Mouse (Mus musculus) neural tube, embryonic 11.5 days (tissue): ENCODE measurements at regions not wholly inside any gene's neighbourhood (a gene's known extent, or its start where the extent isn't known, plus 50 kb on each side); places are given as distances from the start of the nearest gene placed in this dataset.

ENCODE experiments used
- ATAC-seq: fragments of 200-750 bp; cut with Nextera tagmentation; 2 replicates; pipeline ENCODE4 v1.8.0; 2017; ENCODE audit warnings: moderate number of reproducible peaks, mild to moderate bottlenecking, moderate TSS enrichment, moderate library complexity; ENCODE audit not compliant: insufficient read depth, low FRiP score, low TSS enrichment
- DNase-seq: peaks from one replicate; pipeline ENCODE4 v3.0.0-alpha.2; 2015; ENCODE audit warnings: low spot score
- H3K27ac ChIP-seq: fragments of 300-500 bp; sonication (generic); 2 replicates; pipeline ENCODE4 v1.5.1; 2014; ENCODE audit warnings: low read depth, mild to moderate bottlenecking, low read length
- H3K27me3 ChIP-seq: fragments of 300-500 bp; sonication (generic); 2 replicates; pipeline ENCODE4 v1.6.1; 2014; ENCODE audit warnings: mild to moderate bottlenecking, low read length, mixed read lengths; ENCODE audit not compliant: control insufficient read depth, insufficient read depth
- H3K36me3 ChIP-seq: fragments of 300-500 bp; sonication (generic); 2 replicates; pipeline ENCODE4 v1.6.1; 2014; ENCODE audit warnings: mild to moderate bottlenecking, low read length, moderate library complexity, mixed read lengths; ENCODE audit not compliant: control insufficient read depth, insufficient read depth
- H3K4me1 ChIP-seq: fragments of 300-500 bp; sonication (generic); 2 replicates; pipeline ENCODE4 v1.6.1; 2014; ENCODE audit warnings: low read length, mixed read lengths; ENCODE audit not compliant: control insufficient read depth, insufficient read depth
- H3K4me2 ChIP-seq: fragments of 300-500 bp; sonication (generic); 2 replicates; pipeline ENCODE4 v1.6.1; 2014; ENCODE audit warnings: low read depth, mild to moderate bottlenecking, moderate library complexity
- H3K4me3 ChIP-seq: fragments of 300-500 bp; sonication (generic); 2 replicates; pipeline ENCODE4 v1.5.1; 2014; ENCODE audit warnings: low read depth, low read length
- H3K9ac ChIP-seq: fragments of 300-500 bp; sonication (generic); 2 replicates; pipeline ENCODE4 v1.6.1; 2014; ENCODE audit warnings: mild to moderate bottlenecking, low read length
- H3K9me3 ChIP-seq: fragments of 300-500 bp; sonication (generic); 2 replicates; pipeline ENCODE4 v1.6.1; 2016; ENCODE audit warnings: low read length; ENCODE audit not compliant: control insufficient read depth
- WGBS: fragments of 180-500 bp; shearing (Covaris S2); extraction: QIAGEN DNeasy Blood & Tissue Kit; methylation state at CpG from one replicate; pipeline ENCODE4 v1.1.7; 2014; 5-methylcytosine and 5-hydroxymethylcytosine counted together

GRCm38 (mm10) chr9:68122266-68122665 is 282.1 kb downstream of the Vps13c start:
- H3K4me3 ChIP-seq: no peak overlapping the region
- H3K27me3 ChIP-seq: no peaks in the 10 kb centered on the region
- no peak overlapping the region for H3K27ac ChIP-seq
- H3K4me1 ChIP-seq: no peaks in the 10 kb centered on the region
- WGBS: 57% methylated on average over 3 of the region's 3 CpGs
- no peaks in the 10 kb centered on the region for H3K36me3 ChIP-seq
- DNase-seq (no peak), ATAC-seq (no peak)
- no peak overlapping the region for H3K4me2 ChIP-seq
- H3K9ac ChIP-seq: no peak overlapping the region
- no peaks in the 10 kb centered on the region for H3K9me3 ChIP-seq

GRCm38 (mm10) chr9:68131263-68131662 is 291.1 kb downstream of the Vps13c start:
- no peaks in the 10 kb centered on the region for H3K27me3 ChIP-seq
- H3K4me2 ChIP-seq: no peak overlapping the region
- DNase-seq (no peak), ATAC-seq (no peak)
- no peaks in the 10 kb centered on the region for H3K36me3 ChIP-seq
- H3K4me3 ChIP-seq: no peak overlapping the region
- no peaks in the 10 kb centered on the region for H3K9me3 ChIP-seq
- H3K9ac ChIP-seq: no peak overlapping the region
- H3K4me1 ChIP-seq: no peaks in the 10 kb centered on the region
- no peak overlapping the region for H3K27ac ChIP-seq

- H3K4me2 ChIP-seq: no peak overlapping the region
- DNase-seq (no peak), ATAC-seq (no peak)
- H3K36me3 ChIP-seq: no peaks in the 10 kb centered on the region
- no peak overlapping the region for H3K4me3 ChIP-seq
- no peak overlapping the region for H3K27ac ChIP-seq
- no peaks in the 10 kb centered on the region for H3K27me3 ChIP-seq
- no peaks in the 10 kb centered on the region for H3K9me3 ChIP-seq
- no peak overlapping the region for H3K9ac ChIP-seq
- WGBS: 40% methylated on average over 2 of the region's 2 CpGs
- H3K4me1 ChIP-seq: no peaks in the 10 kb centered on the region
Measured at GRCm38 (mm10) chr9:68135446-68136050, 295.4 kb downstream of the Vps13c start.

GRCm38 (mm10) chr9:68162813-68163570 is 322.8 kb downstream of the Vps13c start:
- 77% methylated on average over 10 of the region's 10 CpGs for WGBS
- ATAC-seq: no peak

GRCm38 (mm10) chr9:68166556-68166955 is 326.4 kb downstream of the Vps13c start:
- 50% methylated on average over 4 of the region's 4 CpGs for WGBS
- DNase-seq (no peak), ATAC-seq (no peak)
- Histone ChIP-seq H3K9ac (no peak overlapping the region), H3K4me2 (no peak overlapping the region), H3K27me3 (no peaks in the 10 kb centered on the region), H3K4me3 (no peak overlapping the region), H3K36me3 (no peaks in the 10 kb centered on the region), H3K27ac (no peak overlapping the region), H3K9me3 (no peaks in the 10 kb centered on the region), H3K4me1 (no peaks in the 10 kb centered on the region)

More at GRCm38 (mm10) chr9:68162813-68163570, 322.8 kb downstream of the Vps13c start:
- H3K27ac ChIP-seq: no peak overlapping the region
- no peak overlapping the region for H3K4me2 ChIP-seq
- H3K4me3 ChIP-seq: no peak overlapping the region
- no peaks in the 10 kb centered on the region for H3K9me3 ChIP-seq
- no peaks in the 10 kb centered on the region for H3K36me3 ChIP-seq
- H3K27me3 ChIP-seq: no peaks in the 10 kb centered on the region
- no peak for DNase-seq
- H3K4me1 ChIP-seq: no peaks in the 10 kb centered on the region
- H3K9ac ChIP-seq: no peak overlapping the region

- H3K4me1 ChIP-seq: no peaks in the 10 kb centered on the region
- H3K9me3 ChIP-seq: no peaks in the 10 kb centered on the region
- no peak overlapping the region for H3K4me3 ChIP-seq
- no peak for DNase-seq
- no peak overlapping the region for H3K9ac ChIP-seq
- ATAC-seq: no peak
- H3K36me3 ChIP-seq: no peaks in the 10 kb centered on the region
- no peak overlapping the region for H3K27ac ChIP-seq
- H3K4me2 ChIP-seq: no peak overlapping the region
- no peaks in the 10 kb centered on the region for H3K27me3 ChIP-seq
Measured at GRCm38 (mm10) chr9:68188921-68189320, 348.7 kb downstream of the Vps13c start.

- H3K36me3 ChIP-seq: no peaks in the 10 kb centered on the region
- 91% methylated on average over 4 of the region's 4 CpGs for whole genome bisulfite sequencing
- no peak overlapping the region for H3K4me3 ChIP-seq
Measured at GRCm38 (mm10) chr9:68199831-68200230, 359.6 kb downstream of the Vps13c start.

GRCm38 (mm10) chr9:68201031-68201430 is 360.8 kb downstream of the Vps13c start:
- no peak overlapping the region for H3K27ac ChIP-seq
- no peak overlapping the region for H3K9ac ChIP-seq
- no peak for DNase-seq
- WGBS: 40% methylated on average over 5 of the region's 5 CpGs
- H3K36me3 ChIP-seq: no peaks in the 10 kb centered on the region
- no peak overlapping the region for H3K4me2 ChIP-seq
- no peak overlapping the region for H3K4me3 ChIP-seq
- ATAC-seq: no peak
- H3K27me3 ChIP-seq: no peaks in the 10 kb centered on the region
- H3K4me1 ChIP-seq: no peaks in the 10 kb centered on the region
- no peaks in the 10 kb centered on the region for H3K9me3 ChIP-seq

More at GRCm38 (mm10) chr9:68199831-68200230, 359.6 kb downstream of the Vps13c start:
- H3K9me3 ChIP-seq: no peaks in the 10 kb centered on the region
- no peak overlapping the region for H3K9ac ChIP-seq
- DNase-seq (no peak), ATAC-seq (no peak)
- H3K27me3 ChIP-seq: no peaks in the 10 kb centered on the region
- H3K4me2 ChIP-seq: no peak overlapping the region
- no peaks in the 10 kb centered on the region for H3K4me1 ChIP-seq
- H3K27ac ChIP-seq: no peak overlapping the region

GRCm38 (mm10) chr9:68225694-68226093 is 385.5 kb downstream of the Vps13c start:
- ATAC-seq: no peak
- H3K36me3 ChIP-seq: no peaks in the 10 kb centered on the region
- no peak overlapping the region for H3K4me2 ChIP-seq
- 94% methylated on average over 6 of the region's 6 CpGs for WGBS
- H3K27ac ChIP-seq: no peak overlapping the region
- no peak overlapping the region for H3K9ac ChIP-seq
- H3K4me1 ChIP-seq: no peaks in the 10 kb centered on the region
- no peak for DNase-seq
- no peaks in the 10 kb centered on the region for H3K9me3 ChIP-seq
- H3K27me3 ChIP-seq: no peaks in the 10 kb centered on the region
- H3K4me3 ChIP-seq: no peak overlapping the region
